Comparison of ENCODE assay signal across 11 mouse cellular contexts in the genomic region with DNA sequence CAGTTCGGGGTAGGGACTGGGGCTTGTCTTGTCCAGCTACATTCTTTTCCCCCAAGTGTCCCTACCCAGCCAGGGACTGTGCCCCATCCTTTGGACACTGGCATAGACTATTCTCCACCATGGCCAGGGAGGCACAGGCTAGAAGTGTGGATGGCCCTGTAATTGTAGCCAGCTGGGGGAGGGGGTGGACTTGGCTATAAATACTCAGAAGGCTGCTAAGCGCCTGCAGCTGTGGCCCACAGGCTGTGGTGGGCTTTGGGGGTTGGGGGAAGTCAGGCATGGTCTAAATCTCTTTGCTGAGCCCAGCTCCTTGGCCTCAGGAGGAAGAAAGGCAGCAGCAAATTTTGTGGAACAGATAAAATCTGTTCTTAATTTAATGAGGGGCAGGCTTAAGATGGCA. TPM values are rescaled to one million over a fixed set of nuclear protein-coding genes. Genes with fewer than 3 reads are reported as not detected.
A peak's percentile ranks its signal among the peaks of the same experiment; 100 is the strongest.
DNase-seq lines count a peak whose midpoint lies in the region; ATAC-seq and TF ChIP-seq lines count a peak whose summit lies in the region.
"Had no signal": no experiment of that assay in that cellular context is flagged by ENCODE, and none has a peak within 500 bp of the region (broad histone marks: within the 10 kb centered on the region; RNA-seq: fewer than 3 reads in every experiment).

No protein-coding gene starts in this region.

- WGBS in cerebellum, adult 2 months, result 60% methylated on average over 2 of the region's 2 CpGs
- WGBS in kidney, embryonic 16.5 days, result 37% methylated on average over 2 of the region's 2 CpGs
- WGBS in hindbrain, embryonic 12.5 days, result 67% methylated on average over 2 of the region's 2 CpGs
- WGBS in neural tube, embryonic 11.5 days, result 48% methylated on average over 2 of the region's 2 CpGs
- 48% methylated on average over 2 of the region's 2 CpGs for WGBS in liver, embryonic 12.5 days (ENCODE audit: insufficient replicate concordance)

- no peak overlapping the region for H3K9ac ChIP-seq in kidney, embryonic 16.5 days (replicated peaks; ENCODE audit: low read length)
- H3K9ac ChIP-seq in hindbrain, embryonic 12.5 days, result no peak overlapping the region
- no peak overlapping the region for H3K9ac ChIP-seq in neural tube, embryonic 11.5 days (ENCODE audit: low read length)
- H3K9ac ChIP-seq in liver, embryonic 12.5 days, result no peak overlapping the region
- H3K9ac ChIP-seq: lung, embryonic 15.5 days had no signal

- H3K4me1 ChIP-seq in cerebellum, adult 2 months (ENCODE audit: control insufficient read depth, insufficient read depth, low read length), result peaks cover 56% of the 10 kb centered on the region
- peaks cover 45% of the 10 kb centered on the region for H3K4me1 ChIP-seq in kidney, embryonic 16.5 days (ENCODE audit: insufficient read depth, low read length)
- H3K4me1 ChIP-seq in hindbrain, embryonic 12.5 days, result peaks cover 70% of the 10 kb centered on the region
- peaks cover 50% of the 10 kb centered on the region for H3K4me1 ChIP-seq in neural tube, embryonic 11.5 days (ENCODE audit: control insufficient read depth, insufficient read depth, low read length)
- H3K4me1 ChIP-seq in liver, embryonic 12.5 days, result peaks cover 31% of the 10 kb centered on the region

- TF ChIP-seq CTCF in cerebellum, adult 2 months (IDR thresholded peaks at IDR 0.05; ENCODE audit: borderline replicate concordance, insufficient read depth, low read depth, low read length), result no peak

- no peak overlapping the region for H3K4me3 ChIP-seq in cerebellum, adult 2 months (replicated peaks; ENCODE audit: insufficient read depth, low read depth, low read length)
- no peak overlapping the region for H3K4me3 ChIP-seq in kidney, embryonic 16.5 days (ENCODE audit: low read length)
- no peak overlapping the region for H3K4me3 ChIP-seq in hindbrain, embryonic 12.5 days
- no peak overlapping the region for H3K4me3 ChIP-seq in neural tube, embryonic 11.5 days (ENCODE audit: low read depth, low read length)
- H3K4me3 ChIP-seq in liver, embryonic 12.5 days, result no peak overlapping the region
- H3K4me3 ChIP-seq: lung, embryonic 15.5 days had no signal

- 0 out of 2 replicates have a peak overlapping the region, but pooled peaks have one; percentile 1 for H3K27ac ChIP-seq in cerebellum, adult 2 months (ENCODE audit: insufficient read depth, low read length)
- H3K27ac ChIP-seq in kidney, embryonic 16.5 days (ENCODE audit: low read length), result peak overlapping the region; percentile 47
- H3K27ac ChIP-seq in hindbrain, embryonic 12.5 days, result peak overlapping the region; percentile 58; the same call in 1 of the 2 replicates
- H3K27ac ChIP-seq in neural tube, embryonic 11.5 days (ENCODE audit: low read depth, low read length), result peak overlapping the region; percentile 58
- H3K27ac ChIP-seq in liver, embryonic 12.5 days, result no peak overlapping the region
- H3K27ac ChIP-seq: lung, embryonic 15.5 days had no signal

- 0 out of 2 replicates have a peak, but pooled peaks have one; percentile 4 for ATAC-seq in kidney, embryonic 16.5 days (ENCODE audit: low FRiP score, low TSS enrichment)
- no peak for ATAC-seq in hindbrain, embryonic 12.5 days (ENCODE audit: low FRiP score)
- no peak for ATAC-seq in neural tube, embryonic 11.5 days (ENCODE audit: insufficient read depth, low FRiP score, low TSS enrichment)
- ATAC-seq in liver, embryonic 12.5 days, result no peak

- no peak for DNase-seq in cerebellum, adult 2 months
- DNase-seq in cerebellum, postnatal 4 days (ENCODE audit: low spot score in 2 of 2), result no peak
- DNase-seq in kidney, postnatal 25 days, result no peak
- peak; percentile 59 for DNase-seq in neural tube, embryonic 11.5 days (ENCODE audit: low spot score)
- no peak for DNase-seq in layer of hippocampus, postnatal 10 days (ENCODE audit: low spot score in 2 of 2)
- DNase-seq: gastrocnemius, postnatal 14 days; heart, postnatal 4 days had no signal

- no peak for TF ChIP-seq POLR2A in cerebellum, adult 2 months (IDR thresholded peaks at IDR 0.05; ENCODE audit: borderline replicate concordance, insufficient read depth, low read length)

- no peaks in the 10 kb centered on the region for H3K27me3 ChIP-seq in cerebellum, adult 2 months (ENCODE audit: control insufficient read depth, insufficient read depth, low read length)
- no peaks in the 10 kb centered on the region; the same call in 1 of the 2 replicates for H3K27me3 ChIP-seq in kidney, embryonic 16.5 days (ENCODE audit: insufficient read depth, low read length)
- H3K27me3 ChIP-seq in hindbrain, embryonic 12.5 days, result no peaks in the 10 kb centered on the region
- no peaks in the 10 kb centered on the region for H3K27me3 ChIP-seq in neural tube, embryonic 11.5 days (ENCODE audit: control insufficient read depth, insufficient read depth, low read length)
- peaks cover 72% of the 10 kb centered on the region for H3K27me3 ChIP-seq in liver, embryonic 12.5 days (replicated peaks)

- H3K4me2 ChIP-seq in kidney, embryonic 16.5 days (replicated peaks; ENCODE audit: low read depth, low read length), result no peak overlapping the region
- H3K4me2 ChIP-seq in hindbrain, embryonic 12.5 days (replicated peaks), result no peak overlapping the region
- H3K4me2 ChIP-seq in neural tube, embryonic 11.5 days (ENCODE audit: low read depth), result no peak overlapping the region
- no peak overlapping the region for H3K4me2 ChIP-seq in liver, embryonic 12.5 days
- H3K4me2 ChIP-seq: lung, embryonic 15.5 days had no signal

- H3K36me3 ChIP-seq in kidney, embryonic 16.5 days (ENCODE audit: insufficient read depth, low read length), result no peaks in the 10 kb centered on the region
- H3K36me3 ChIP-seq in hindbrain, embryonic 12.5 days, result peaks cover 7% of the 10 kb centered on the region; the same call in 1 of the 2 replicates
- no peaks in the 10 kb centered on the region for H3K36me3 ChIP-seq in neural tube, embryonic 11.5 days (ENCODE audit: control insufficient read depth, insufficient read depth, low read length)
- no peaks in the 10 kb centered on the region for H3K36me3 ChIP-seq in liver, embryonic 12.5 days
- H3K36me3 ChIP-seq: lung, embryonic 15.5 days had no signal

- H3K9me3 ChIP-seq in kidney, embryonic 16.5 days (ENCODE audit: low read length), result no peaks in the 10 kb centered on the region
- no peaks in the 10 kb centered on the region for H3K9me3 ChIP-seq in hindbrain, embryonic 12.5 days (replicated peaks)
- no peaks in the 10 kb centered on the region for H3K9me3 ChIP-seq in neural tube, embryonic 11.5 days (ENCODE audit: control insufficient read depth, low read length)
- no peaks in the 10 kb centered on the region for H3K9me3 ChIP-seq in liver, embryonic 12.5 days (replicated peaks)
- H3K9me3 ChIP-seq: lung, embryonic 15.5 days had no signal

RNA-seq across cellular contexts. Expression of a gene that starts 4.2 kb away (rescaled TPM):
- polyA plus RNA-seq in cerebellum, adult 2 months (2012; rRNA removed), result 168 and 174 TPM in 2 replicates
- 18.9 and 23.5 TPM in 2 replicates for polyA plus RNA-seq in kidney, embryonic 16.5 days (2015; fragmentation: Nextera tagmentation; extraction: Ambion mirVana)
- polyA plus RNA-seq in hindbrain, embryonic 12.5 days (2016; fragmentation: Nextera tagmentation; extraction: Ambion mirVana), result 73.6 and 78.6 TPM in 2 replicates
- polyA plus RNA-seq in neural tube, embryonic 11.5 days (2014; fragmentation: Nextera tagmentation; extraction: Ambion mirVana), result 36.9 and 43.3 TPM in 2 replicates
- 1.1 and 1.5 TPM in 2 replicates for polyA plus RNA-seq in liver, embryonic 12.5 days (2016; fragmentation: Nextera tagmentation; extraction: Ambion mirVana)
- total RNA-seq in layer of hippocampus, postnatal 10 days (2021), result 10 to 100 TPM; 63.4 to 66.5 TPM
